Mouse (Mus musculus) heart, embryonic 15.5 days (tissue): ENCODE data around the gene Urm1. TPM values are rescaled to one million over a fixed set of nuclear protein-coding genes. Genes with fewer than 3 reads are reported as not detected.
A peak's percentile ranks its signal among the peaks of the same experiment; 100 is the strongest.
"Not testable (repeated sequence)": the region's sequence is repeated elsewhere in the genome, so short reads cannot be mapped to it uniquely, and the experiment has no call there.

Experiments
- ATAC-seq: fragments of 200-750 bp; cut with Nextera tagmentation; replicated peaks from 2 replicates; pipeline ENCODE4 v1.8.0; 2017; ENCODE audit warnings: low read depth, moderate TSS enrichment; ENCODE audit not compliant: insufficient number of reproducible peaks, insufficient read depth, low FRiP score
- H3K27ac ChIP-seq: fragments of 300-500 bp; sonication (generic); 2 replicates; pipeline ENCODE4 v1.5.1; 2015; ENCODE audit warnings: mild to moderate bottlenecking, inconsistent platforms
- H3K27me3 ChIP-seq: fragments of 300-500 bp; sonication (generic); 2 replicates; pipeline ENCODE4 v1.6.1; 2015; ENCODE audit warnings: inconsistent platforms
- H3K36me3 ChIP-seq: fragments of 300-500 bp; sonication (generic); 2 replicates; pipeline ENCODE4 v1.6.1; 2015; ENCODE audit warnings: mild to moderate bottlenecking, inconsistent platforms
- H3K4me1 ChIP-seq: fragments of 300-500 bp; sonication (generic); replicated peaks from 2 replicates; pipeline ENCODE4 v1.6.1; 2015; ENCODE audit warnings: inconsistent platforms
- H3K4me2 ChIP-seq: fragments of 300-500 bp; sonication (generic); 2 replicates; pipeline ENCODE4 v1.6.1; 2015; ENCODE audit warnings: inconsistent platforms, mild to moderate bottlenecking, moderate library complexity
- H3K4me3 ChIP-seq: fragments of 300-500 bp; sonication (generic); 2 replicates; pipeline ENCODE4 v1.5.1; 2015; ENCODE audit warnings: mild to moderate bottlenecking, inconsistent platforms
- H3K9ac ChIP-seq: fragments of 300-500 bp; sonication (generic); 2 replicates; pipeline ENCODE4 v1.6.1; 2015; ENCODE audit warnings: mild to moderate bottlenecking, inconsistent platforms
- H3K9me3 ChIP-seq: fragments of 300-500 bp; sonication (generic); replicated peaks from 2 replicates; pipeline ENCODE4 v1.6.1; 2016; ENCODE audit warnings: inconsistent platforms
- WGBS: fragments of 180-500 bp; shearing (Covaris S2); methylation state at CpG from one replicate; pipeline ENCODE4 v1.1.7; 2015; ENCODE audit warnings: mixed read lengths; 5-methylcytosine and 5-hydroxymethylcytosine counted together
- polyA plus RNA-seq: library from polyadenylated mRNA; unstranded; fragments of >200 nt; fragmentation: Nextera tagmentation; extraction: Ambion mirVana; gene quantifications from 2 replicates; pipeline ENCODE4 v1.2.1, GENCODE M21; 2015

Gene Urm1
- polyA plus RNA-seq, 1 experiment from 2014 or later, result 13.0 TPM

DNA sequence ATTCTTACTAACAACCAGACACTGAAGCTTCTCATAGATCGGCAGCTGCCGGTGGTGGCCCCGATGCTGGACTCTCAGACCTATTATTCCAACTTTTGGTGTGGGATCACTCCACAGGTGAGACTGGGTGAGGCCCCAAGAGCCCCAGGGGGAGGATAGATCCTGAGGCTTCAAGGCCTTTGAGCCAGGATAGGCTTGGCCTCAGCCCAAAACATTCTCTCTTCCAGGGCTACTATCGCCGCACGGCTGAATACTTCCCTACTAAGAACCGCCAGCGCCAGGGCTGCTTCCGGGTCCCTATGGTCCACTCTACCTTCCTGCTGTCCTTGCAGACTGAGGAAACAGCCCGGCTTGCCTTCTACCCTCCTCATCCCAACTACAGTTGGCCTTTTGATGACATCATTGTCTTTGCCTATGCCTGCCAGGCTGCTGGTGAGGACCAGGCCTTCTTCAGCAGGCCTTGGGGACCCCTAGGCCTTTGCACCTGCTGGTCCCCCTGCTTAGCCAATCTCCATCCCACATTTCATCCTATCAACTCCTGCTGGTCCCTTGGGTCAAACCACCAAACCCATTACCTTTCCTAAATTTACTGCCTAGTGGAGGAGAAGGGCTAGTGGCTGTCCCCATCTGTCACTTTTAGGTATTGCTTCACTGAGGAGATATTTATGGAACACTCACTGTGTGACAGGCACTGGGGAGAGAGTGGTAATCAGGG, 52.9 kb downstream of the Urm1 start:
- Histone ChIP-seq H3K9ac (no peak overlapping the region), H3K36me3 (0 out of 2 replicates have a peak, but pooled peaks cover 5% of the 10 kb centered on the region), H3K27ac (no peak overlapping the region), H3K27me3 (no peaks in the 10 kb centered on the region), H3K4me1 (peaks cover 23% of the 10 kb centered on the region), H3K9me3 (no peaks in the 10 kb centered on the region), H3K4me3 (no peak overlapping the region), H3K4me2 (no peak overlapping the region)
- 85% methylated on average over 10 of the region's 10 CpGs for WGBS
- ATAC-seq, result no peak

DNA sequence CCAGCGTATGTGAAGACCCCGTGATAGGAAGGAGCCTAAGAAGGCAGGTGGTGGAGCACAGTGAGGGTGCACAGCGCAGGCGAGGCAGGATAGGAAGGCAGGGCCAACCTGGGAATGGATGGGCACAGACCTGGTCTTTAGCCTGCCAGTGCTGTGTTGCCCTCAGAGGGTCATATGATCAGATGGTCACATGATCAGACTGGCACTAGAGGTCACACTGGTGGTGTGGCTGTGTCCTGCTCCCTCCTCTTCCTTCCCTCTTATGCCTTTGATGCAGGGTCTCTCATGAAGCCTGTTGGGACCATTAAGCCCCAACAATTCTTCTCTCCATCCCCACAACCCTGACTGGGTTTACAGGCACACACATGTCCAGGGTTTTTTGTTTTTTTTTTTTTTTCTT, 53.9 kb downstream of the Urm1 start:
- Histone ChIP-seq H3K4me2 (no peak overlapping the region), H3K4me1 (peaks cover 19% of the 10 kb centered on the region), H3K4me3 (no peak overlapping the region), H3K9me3 (no peaks in the 10 kb centered on the region), H3K27me3 (no peaks in the 10 kb centered on the region), H3K9ac (no peak overlapping the region), H3K27ac (no peak overlapping the region), H3K36me3 (0 out of 2 replicates have a peak, but pooled peaks cover 5% of the 10 kb centered on the region)
- WGBS, result 86% methylated on average over 4 of the region's 4 CpGs
- no peak for ATAC-seq

DNA sequence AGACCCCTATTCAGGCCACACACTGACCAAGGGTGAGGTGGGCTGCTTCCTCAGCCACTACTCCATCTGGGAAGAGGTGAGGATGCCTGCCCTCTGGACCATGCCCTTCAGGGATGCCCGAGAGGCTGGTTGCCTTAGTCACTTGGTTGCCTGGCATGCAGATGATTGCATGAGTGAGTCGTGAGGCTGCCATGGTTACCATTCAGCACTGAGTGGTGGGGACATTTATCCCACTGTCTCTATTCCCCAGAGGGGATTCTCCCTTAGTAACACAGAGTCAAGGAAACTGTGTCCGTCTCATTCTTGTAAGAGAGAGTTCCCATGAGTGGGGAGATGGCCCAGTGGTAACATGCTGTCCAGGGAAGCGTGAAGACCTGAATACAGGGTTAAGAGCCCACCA, 58.2 kb downstream of the Urm1 start:
- Histone ChIP-seq H3K9me3 (no peaks in the 10 kb centered on the region), H3K27ac (no peak overlapping the region), H3K4me3 (no peak overlapping the region), H3K27me3 (no peaks in the 10 kb centered on the region), H3K4me1 (no peaks in the 10 kb centered on the region), H3K4me2 (no peak overlapping the region), H3K9ac (no peak overlapping the region), H3K36me3 (no peaks in the 10 kb centered on the region)
- no peak for ATAC-seq
- 78% methylated on average over 4 of the region's 4 CpGs for WGBS

DNA sequence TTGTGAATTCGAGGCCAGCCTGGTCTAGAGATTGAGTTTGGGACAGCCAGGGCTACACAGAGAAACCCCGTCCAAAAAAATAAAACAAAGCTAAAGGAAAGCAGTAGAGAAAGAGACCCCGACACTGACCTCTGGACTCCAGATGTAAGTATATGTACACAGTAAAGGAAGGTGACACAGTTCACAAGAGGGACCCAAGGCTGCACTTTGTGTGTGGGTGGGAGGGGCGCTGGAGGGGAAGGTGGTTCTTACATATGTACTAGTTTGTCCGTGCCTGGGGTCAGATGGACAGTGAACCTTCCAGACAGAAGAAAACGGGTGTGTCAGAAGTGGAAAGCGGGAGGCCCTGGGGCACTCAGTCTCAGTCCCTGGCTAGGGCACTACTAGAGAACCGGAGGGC, 59.3 kb downstream of the Urm1 start:
- H3K27ac ChIP-seq, result no peak overlapping the region
- H3K4me2 ChIP-seq, result no peak overlapping the region
- no peak for ATAC-seq
- H3K36me3 ChIP-seq, result no peaks in the 10 kb centered on the region
- H3K9ac ChIP-seq, result no peak overlapping the region
- no peaks in the 10 kb centered on the region for H3K27me3 ChIP-seq
- H3K4me3 ChIP-seq, result no peak overlapping the region
- 62% methylated on average over 8 of the region's 8 CpGs for WGBS
- no peaks in the 10 kb centered on the region for H3K9me3 ChIP-seq
- H3K4me1 ChIP-seq, result no peaks in the 10 kb centered on the region

DNA sequence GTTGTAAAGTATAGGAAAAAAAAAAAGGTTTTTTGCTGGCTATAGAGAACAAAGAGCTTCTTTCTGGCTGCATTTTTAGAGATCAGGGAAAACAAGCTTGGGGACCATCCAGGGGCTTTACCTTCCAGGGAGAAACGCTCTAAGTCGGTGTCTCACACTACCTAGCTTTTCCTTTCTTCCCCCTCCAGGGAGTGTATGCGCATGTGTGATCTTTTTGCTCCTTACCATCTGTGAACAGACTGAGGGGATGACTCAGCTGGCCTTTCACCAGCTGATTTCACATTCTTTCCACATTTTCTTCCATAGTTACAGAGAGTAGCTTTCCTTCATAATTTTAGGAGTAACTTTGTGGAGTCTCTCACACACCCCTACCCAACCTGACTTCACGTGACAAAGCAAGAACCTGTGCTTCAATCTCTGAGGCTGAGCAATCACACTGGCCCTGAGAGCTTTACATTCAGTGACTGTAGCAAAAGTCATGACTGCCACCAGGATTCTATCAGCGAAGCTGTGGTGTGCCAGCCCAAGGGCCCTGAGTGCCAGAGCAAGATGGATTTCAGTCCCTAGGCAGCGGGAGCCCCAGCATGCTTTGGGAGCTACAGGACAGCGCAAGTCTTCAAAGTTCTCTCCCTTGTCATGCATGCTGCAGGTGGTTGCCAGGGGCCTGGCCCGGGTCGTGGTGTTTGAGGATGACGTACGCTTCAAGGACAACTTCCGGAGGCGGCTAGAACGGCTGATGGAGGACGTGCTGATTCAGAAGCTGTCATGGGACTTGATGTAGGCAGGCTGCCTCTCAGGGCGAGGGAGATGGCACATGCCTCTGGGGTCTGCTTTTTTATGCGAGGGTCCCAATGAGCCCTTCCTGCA, 60.3 kb downstream of the Urm1 start:
- 55% methylated on average over 17 of the region's 17 CpGs for WGBS
- H3K27ac ChIP-seq, result no peak overlapping the region
- H3K9ac ChIP-seq, result no peak overlapping the region
- no peak overlapping the region for H3K4me3 ChIP-seq
- no peak for ATAC-seq
- H3K36me3 ChIP-seq, result no peaks in the 10 kb centered on the region
- H3K27me3 ChIP-seq, result no peaks in the 10 kb centered on the region
- H3K4me1 ChIP-seq, result no peaks in the 10 kb centered on the region
- H3K9me3 ChIP-seq, result no peaks in the 10 kb centered on the region
- H3K4me2 ChIP-seq, result no peak overlapping the region

DNA sequence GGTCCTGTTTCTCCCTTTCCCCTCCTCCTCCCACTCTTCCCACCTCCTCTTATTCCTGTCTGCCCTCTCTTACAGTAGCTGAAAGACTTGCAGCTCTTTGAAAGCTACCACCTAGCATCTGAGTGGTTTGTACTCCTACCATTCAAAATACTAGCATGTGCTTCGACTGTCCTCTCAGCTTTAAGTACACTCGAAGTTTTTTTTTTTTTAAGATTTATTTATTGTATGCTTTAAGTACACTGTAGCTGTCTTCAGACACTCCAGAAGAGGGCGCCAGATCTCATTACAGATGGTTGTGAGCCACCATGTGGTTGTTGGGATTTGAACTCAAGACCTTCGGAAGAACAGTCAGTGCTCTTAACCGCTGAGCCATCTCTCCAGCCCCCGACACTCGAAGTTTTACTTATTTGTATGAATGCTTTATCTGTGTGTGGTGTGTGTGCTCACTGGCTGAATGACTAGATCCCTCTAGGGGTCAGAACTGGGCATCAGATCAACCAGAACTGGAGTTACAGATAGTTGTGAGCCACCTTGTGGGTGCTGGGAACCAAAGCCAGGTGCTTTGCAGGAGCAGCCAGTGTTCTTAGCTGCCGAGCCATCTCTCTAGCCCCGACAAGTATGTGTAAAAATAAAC, 66.9 kb downstream of the Urm1 start:
- H3K36me3 ChIP-seq, ATAC-seq, H3K4me2 ChIP-seq, H3K9ac ChIP-seq, H3K27me3 ChIP-seq, H3K9me3 ChIP-seq, H3K27ac ChIP-seq, H3K4me3 ChIP-seq: not testable (repeated sequence)
- WGBS, result 76% methylated on average over 9 of the region's 9 CpGs
- H3K4me1 ChIP-seq, result peaks cover 11% of the 10 kb centered on the region

DNA sequence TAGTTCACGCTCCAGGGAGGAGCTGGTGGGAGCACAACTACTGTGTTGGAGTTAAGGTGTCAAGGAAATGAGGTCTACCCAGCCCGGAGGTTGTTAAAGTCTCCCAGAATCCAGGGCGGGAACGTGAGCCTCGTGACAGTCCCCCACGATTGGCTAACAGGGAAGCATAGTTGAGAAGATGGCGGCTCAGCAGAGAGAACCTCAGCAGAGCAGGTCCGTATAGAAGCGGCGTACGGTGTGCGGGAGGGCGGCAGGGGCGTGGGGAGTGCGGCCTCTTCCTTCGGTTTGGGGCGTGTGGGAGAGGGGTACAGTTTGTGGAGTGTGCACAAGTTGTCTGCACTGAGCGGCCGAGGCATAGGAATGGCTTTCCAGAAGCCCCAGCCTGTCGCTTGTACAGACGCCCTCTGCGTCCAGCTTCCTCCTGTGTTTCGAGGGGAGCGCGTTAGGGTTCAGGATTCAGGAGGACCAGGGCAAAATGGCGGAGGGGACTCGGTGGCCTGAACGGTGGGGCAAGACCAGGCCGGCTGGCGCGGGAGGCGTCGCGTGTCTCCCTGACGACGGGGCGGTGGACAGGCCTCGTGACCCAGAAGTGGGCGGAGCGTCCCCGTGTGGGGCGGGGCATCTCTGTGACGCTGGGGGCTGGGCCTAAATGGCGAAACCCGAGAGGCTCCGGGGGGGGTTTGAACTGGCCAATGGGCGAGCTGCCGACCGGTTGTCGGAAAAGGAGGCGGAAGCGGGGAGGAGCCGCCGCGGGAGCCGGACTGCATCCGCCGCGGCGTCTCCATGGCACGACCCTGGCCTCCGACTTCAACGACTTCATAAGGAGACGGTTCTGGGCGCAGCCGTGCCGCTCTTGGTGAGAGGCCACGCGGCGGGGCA, 69.4 kb downstream of the Urm1 start, which contains the start of gene Odf2:
TSS of gene Odf2 (plus strand) at position 156 of the 879 bp plus-strand sequence.
- peak; percentile 91 for ATAC-seq
- H3K4me3 ChIP-seq, result peak within 1 kb of the TSS; percentile 99
- peak within 1 kb of the TSS; percentile 85 for H3K9ac ChIP-seq
- H3K4me2 ChIP-seq, result peak within 1 kb of the TSS; percentile 97
- WGBS, result 1% methylated on average over 69 of the region's 70 CpGs
- H3K27me3 ChIP-seq, result 0 out of 2 replicates have a peak, but pooled peaks cover 6% of the 10 kb centered on the region
- H3K9me3 ChIP-seq, result no peaks in the 10 kb centered on the region
- peaks cover 25% of the 10 kb centered on the region for H3K36me3 ChIP-seq
- peaks cover 11% of the 10 kb centered on the region for H3K4me1 ChIP-seq
- peak within 1 kb of the TSS; percentile 80 for H3K27ac ChIP-seq

DNA sequence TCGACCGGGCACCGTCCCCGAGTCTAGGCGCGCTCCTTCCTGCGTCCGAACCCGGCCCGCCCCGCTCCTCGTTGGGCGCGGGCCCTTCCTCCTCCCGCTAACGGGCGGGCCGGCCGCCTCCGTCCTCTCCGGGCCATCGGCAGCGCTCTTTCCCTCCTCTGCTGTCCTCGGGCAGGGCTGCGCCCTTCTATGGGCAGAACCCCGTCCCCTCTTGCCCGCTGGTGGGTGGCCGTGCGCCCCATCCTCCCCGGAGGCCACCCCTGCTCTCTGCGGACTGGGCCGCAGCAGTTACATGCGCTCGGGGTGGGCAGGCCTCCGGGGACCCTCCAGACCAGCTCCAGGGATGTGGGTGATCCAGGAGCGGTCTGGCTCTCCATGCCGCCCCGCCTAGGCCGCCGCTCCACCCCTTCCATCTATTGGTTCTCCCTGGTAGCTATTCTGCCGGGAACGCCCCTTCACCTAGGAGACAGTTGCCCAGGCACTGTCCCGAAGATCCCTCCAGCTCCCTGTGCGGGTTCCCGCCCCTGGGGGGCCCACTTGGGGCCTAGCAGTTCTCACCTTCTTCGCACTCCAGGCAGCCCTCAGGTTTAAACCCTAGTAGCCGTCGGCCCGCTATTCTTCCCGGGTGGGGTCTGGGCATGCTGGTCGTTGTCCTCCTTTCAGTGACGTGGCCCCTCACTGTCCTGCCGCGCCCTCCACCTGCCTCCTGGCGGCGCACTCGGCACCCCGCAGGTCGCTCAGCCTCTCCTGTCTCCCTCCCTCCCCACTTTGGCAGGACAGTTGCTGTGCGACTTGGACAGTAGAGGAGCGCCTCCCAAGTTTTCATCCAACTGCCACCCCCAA, 70.3 kb downstream of the Urm1 start:
- Histone ChIP-seq H3K27ac (peak overlapping the region; percentile 80), H3K9ac (peak overlapping the region; percentile 85), H3K27me3 (0 out of 2 replicates have a peak, but pooled peaks cover 6% of the 10 kb centered on the region), H3K4me1 (peaks cover 11% of the 10 kb centered on the region), H3K4me2 (peak overlapping the region; percentile 97), H3K9me3 (no peaks in the 10 kb centered on the region), H3K4me3 (peak overlapping the region; percentile 99), H3K36me3 (peaks cover 34% of the 10 kb centered on the region)
- under 1% methylated on average over 60 of the region's 61 CpGs for WGBS
- ATAC-seq, result peak; percentile 86

DNA sequence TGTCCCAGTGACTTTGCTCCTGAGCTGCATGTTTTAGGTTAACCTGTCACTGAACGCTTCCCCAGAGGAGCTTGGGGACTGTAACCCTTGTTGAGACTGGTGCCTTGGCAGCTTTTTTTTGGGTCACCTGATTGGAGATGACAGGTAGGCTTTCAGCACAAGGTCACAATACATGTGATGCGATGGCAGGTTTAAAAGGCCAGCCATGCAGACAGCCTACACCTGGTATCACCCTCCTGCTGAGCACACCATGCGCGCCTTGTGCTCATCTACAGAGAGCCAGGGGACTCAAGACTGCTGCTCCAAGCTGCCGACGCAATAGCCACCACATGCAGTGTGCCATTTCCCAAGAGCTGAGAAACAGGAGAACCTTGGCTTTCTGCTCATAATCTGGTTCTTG, 71.9 kb downstream of the Urm1 start:
- ATAC-seq, result no peak
- Histone ChIP-seq H3K4me2 (no peak overlapping the region), H3K27me3 (0 out of 2 replicates have a peak, but pooled peaks cover 6% of the 10 kb centered on the region), H3K9me3 (no peaks in the 10 kb centered on the region), H3K36me3 (peaks cover 47% of the 10 kb centered on the region), H3K27ac (no peak overlapping the region), H3K4me1 (peaks cover 11% of the 10 kb centered on the region), H3K9ac (no peak overlapping the region), H3K4me3 (no peak overlapping the region)
- 92% methylated on average over 6 of the region's 6 CpGs for WGBS
